Mouse (Mus musculus) urinary bladder, postnatal 36 days (tissue): Measurements from ENCODE around the gene H3f3a.

ENCODE experiments used
- DNase-seq, 2 experiments: peaks; one replicate each; pipeline ENCODE4 v3.0.0; 2022; ENCODE audit warnings: low spot score in 2 of 2, mixed read lengths in 1 of 2

H3f3a gene

GRCm38 (mm10) chr1:180757956-180758520 is 55.7 kb downstream of the H3f3a start:
- no peak for DNase-seq

- DNase-seq: no peak
Observed at GRCm38 (mm10) chr1:180757252-180757955, 56.3 kb downstream of the H3f3a start.

- DNase-seq: no peak
Observed at GRCm38 (mm10) chr1:180756711-180757110, 57.0 kb downstream of the H3f3a start.

DNA sequence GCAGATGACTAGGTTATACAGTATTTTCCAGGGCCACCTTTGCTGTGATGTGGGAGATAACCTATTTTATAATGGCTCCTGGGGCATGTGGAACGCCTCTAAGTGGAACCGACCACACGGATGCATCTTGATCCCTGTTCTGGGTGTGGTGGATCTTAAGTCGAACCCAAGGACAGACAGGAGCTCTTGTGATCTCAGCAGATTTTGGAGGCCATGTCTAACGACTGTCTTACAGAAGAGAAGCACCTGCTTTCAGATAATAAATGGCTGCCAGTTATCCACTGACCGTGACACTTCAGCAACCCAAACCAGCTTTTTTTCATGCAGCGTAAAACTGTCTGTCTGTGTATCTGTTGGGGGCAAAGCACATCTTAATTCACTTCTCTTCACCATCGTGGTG is 59.4 kb downstream of the H3f3a start:
- no peak for DNase-seq

DNA sequence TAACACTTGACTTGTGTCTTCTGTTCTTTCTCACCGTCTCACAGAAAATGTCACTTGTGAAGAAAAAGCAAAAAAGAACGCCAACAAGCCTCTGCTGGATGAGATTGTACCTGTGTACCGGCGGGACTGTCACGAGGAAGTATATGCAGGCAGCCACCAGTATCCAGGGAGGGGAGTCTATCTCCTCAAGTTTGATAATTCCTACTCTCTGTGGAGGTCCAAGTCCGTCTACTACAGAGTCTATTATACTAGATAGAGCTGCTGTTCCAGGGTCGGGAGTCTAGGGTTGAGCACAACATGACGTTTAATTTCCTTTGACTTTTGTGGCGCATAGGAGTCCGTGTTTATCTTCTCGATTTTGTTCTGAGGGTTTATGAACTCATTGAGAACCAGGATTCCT is 61.6 kb downstream of the H3f3a start:
- no peak for DNase-seq
